Mouse (Mus musculus) kidney, adult 2 months (tissue): Measurements from ENCODE around the gene E2f7. TPM values are rescaled to one million over a fixed set of nuclear protein-coding genes. Genes with fewer than 3 reads are reported as not detected.

Source experiments
- DNase-seq: peaks from one replicate; pipeline ENCODE4 v3.0.0; 2021
- H3K27ac ChIP-seq: fragments of 200-500 bp; 2 replicates; pipeline ENCODE4 v1.5.1; 2012; ENCODE audit warnings: low read depth, low read length, control low read depth, inconsistent platforms; ENCODE audit not compliant: insufficient read depth
- H3K27me3 ChIP-seq: fragments of 200-500 bp; replicated peaks from 2 replicates; pipeline ENCODE4 v1.6.1; 2012; ENCODE audit warnings: mild to moderate bottlenecking, moderate library complexity, low read length, inconsistent platforms; ENCODE audit not compliant: control insufficient read depth, insufficient read depth
- H3K36me3 ChIP-seq: fragments of 200-500 bp; 2 replicates; pipeline ENCODE4 v1.6.1; 2012; ENCODE audit warnings: mild to moderate bottlenecking, moderate library complexity, low read length, inconsistent platforms; ENCODE audit not compliant: control insufficient read depth, insufficient read depth
- H3K4me1 ChIP-seq: fragments of 200-500 bp; 2 replicates; pipeline ENCODE4 v1.6.1; 2011; ENCODE audit warnings: low read length; ENCODE audit not compliant: control insufficient read depth, insufficient read depth
- H3K4me3 ChIP-seq: fragments of 200-500 bp; 2 replicates; pipeline ENCODE4 v1.5.1; 2011; ENCODE audit warnings: mild to moderate bottlenecking, low read depth, low read length, control low read depth; ENCODE audit not compliant: insufficient read depth
- CTCF ChIP-seq: fragments of 200-500 bp; conservative IDR thresholded peaks from 2 replicates; pipeline ENCODE4 v1.5.1; 2011; ENCODE audit warnings: low read depth, mild to moderate bottlenecking, control low read depth, low read length, moderate library complexity, mixed read lengths; ENCODE audit not compliant: insufficient read depth, insufficient read length
- POLR2A ChIP-seq: fragments of 200-500 bp; IDR thresholded peaks from one replicate; pipeline ENCODE4 v1.6.1; 2011; ENCODE audit warnings: low read depth, low read length, control low read depth
- WGBS: fragments of 180-500 bp; shearing (Covaris S2); methylation state at CpG from one replicate; pipeline ENCODE4 v1.1.7; 2018; 5-methylcytosine and 5-hydroxymethylcytosine counted together
- polyA plus RNA-seq: library from polyadenylated mRNA; depleted of rRNA; stranded (reverse); fragments of >200 nt; gene quantifications from 2 replicates; pipeline ENCODE4 v1.2.3, GENCODE M21; 2012

The E2f7 gene
- polyA plus RNA-seq, 1 experiment = 0.09 TPM

DNA sequence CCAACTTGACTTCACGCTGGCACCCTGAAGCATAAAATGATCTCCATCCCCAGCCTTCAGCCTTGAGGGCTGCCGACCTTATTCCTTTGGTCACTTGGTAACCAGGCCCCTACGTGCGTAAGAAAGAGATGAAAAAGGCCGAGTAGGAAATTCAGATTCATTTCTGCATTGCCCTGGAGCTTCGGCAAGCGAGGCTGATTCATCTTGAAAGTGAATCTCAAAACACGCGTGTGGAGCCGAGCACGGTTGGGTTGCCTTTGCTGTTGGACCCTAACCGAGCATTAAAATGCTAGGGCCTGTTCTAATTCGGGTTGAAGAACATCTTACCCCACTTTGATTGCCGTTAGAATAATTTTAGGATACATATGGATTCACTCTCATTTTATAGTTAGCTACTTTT is 28.6 kb downstream of the E2f7 start:
- no peaks in the 10 kb centered on the region for H3K36me3 ChIP-seq
- H3K4me3 ChIP-seq = no peak overlapping the region
- H3K27me3 ChIP-seq = no peaks in the 10 kb centered on the region
- WGBS = 97% methylated on average over 14 of the region's 14 CpGs
- DNase-seq = no peak
- H3K4me1 ChIP-seq = no peaks in the 10 kb centered on the region
- TF ChIP-seq POLR2A (no peak), CTCF (no peak)
- H3K27ac ChIP-seq = no peak overlapping the region

DNA sequence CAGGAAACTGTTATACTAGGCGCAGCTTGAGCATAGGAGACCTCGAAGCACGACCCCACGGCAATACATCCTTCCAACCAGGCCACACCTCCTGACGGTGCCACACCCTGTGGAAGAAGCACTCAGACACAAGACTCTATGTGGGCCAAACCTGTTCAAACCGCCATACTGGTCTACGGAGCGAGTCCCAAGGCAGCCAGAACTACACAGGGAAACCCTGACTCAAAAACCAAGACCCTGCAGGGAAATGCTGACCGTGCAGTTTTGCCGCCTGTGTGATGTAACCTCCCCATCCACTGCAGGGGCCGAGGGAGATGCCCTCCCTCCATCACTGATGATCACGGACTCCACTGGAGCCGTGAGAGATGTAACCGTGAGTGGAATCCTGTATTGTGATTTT is 36.5 kb downstream of the E2f7 start:
- H3K27ac ChIP-seq = no peak overlapping the region
- no peak overlapping the region for H3K4me3 ChIP-seq
- H3K4me1 ChIP-seq = no peaks in the 10 kb centered on the region
- H3K27me3 ChIP-seq = no peaks in the 10 kb centered on the region
- H3K36me3 ChIP-seq = no peaks in the 10 kb centered on the region
- WGBS = 93% methylated on average over 14 of the region's 14 CpGs
- no peak for DNase-seq
- TF ChIP-seq POLR2A = no peak
- TF ChIP-seq CTCF = no peak

DNA sequence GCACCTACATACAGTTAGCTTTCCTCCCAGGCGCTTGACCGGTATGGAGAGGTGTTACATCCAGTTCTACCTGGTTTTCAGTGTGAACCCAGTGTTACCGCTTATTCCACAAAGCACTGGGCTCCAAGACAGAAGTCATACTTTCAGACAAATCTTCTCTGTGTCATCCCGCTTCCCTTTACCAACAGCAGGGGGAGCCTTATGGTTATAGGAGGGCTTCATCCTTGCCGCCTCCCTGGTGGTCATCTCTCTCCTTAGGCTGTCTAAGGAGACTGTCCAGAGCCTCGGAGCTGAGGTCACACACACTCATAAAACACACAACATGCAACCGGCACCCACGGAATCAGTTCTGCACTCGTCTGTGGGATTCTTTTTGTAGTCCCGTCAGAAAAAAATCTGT is 37.4 kb downstream of the E2f7 start:
- TF ChIP-seq CTCF = peak; percentile 27; the same call in 1 of the 2 replicates
- TF ChIP-seq POLR2A = no peak
- peak; percentile 17 for DNase-seq
- no peak overlapping the region for H3K4me3 ChIP-seq
- no peaks in the 10 kb centered on the region for H3K27me3 ChIP-seq
- H3K27ac ChIP-seq = no peak overlapping the region
- H3K4me1 ChIP-seq = no peaks in the 10 kb centered on the region
- WGBS = 86% methylated on average over 10 of the region's 10 CpGs
- H3K36me3 ChIP-seq = no peaks in the 10 kb centered on the region

DNA sequence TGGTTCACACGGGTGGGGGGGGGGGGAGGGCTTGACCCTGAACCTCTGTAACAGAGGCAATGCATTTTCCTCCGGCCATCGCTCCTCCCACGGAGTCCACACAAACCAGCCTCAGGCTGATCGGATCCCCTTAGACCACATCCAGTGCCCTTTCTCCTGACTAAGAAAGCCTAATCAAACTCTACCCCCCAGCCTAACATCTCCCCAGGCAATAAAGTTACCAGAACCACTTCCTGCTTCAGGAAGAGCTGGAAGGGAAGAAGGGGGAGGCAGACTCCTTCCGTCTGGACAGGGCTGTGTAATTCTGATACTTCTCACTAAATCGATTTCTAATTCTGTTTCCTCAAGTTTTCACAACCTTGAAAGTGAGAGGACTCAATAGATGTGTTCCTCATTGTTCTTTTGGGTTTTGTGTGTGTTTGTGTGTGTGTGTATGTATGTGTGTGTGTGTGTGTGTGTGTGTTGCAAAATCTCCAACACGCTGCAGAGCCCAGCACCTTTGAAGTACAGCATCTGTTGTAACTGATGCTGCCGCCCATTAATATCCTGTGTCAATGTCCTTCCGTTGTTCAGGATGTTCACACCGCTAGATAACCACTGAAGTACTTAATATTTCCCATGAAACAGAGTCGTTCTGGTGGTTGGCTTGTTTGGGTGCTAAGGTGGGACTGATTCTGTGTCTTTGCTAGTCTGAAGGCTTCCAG is 43.0 kb downstream of the E2f7 start:
- no peak for DNase-seq
- TF ChIP-seq CTCF (no peak), POLR2A (no peak)
- 38% methylated on average over 12 of the region's 12 CpGs for WGBS

DNA sequence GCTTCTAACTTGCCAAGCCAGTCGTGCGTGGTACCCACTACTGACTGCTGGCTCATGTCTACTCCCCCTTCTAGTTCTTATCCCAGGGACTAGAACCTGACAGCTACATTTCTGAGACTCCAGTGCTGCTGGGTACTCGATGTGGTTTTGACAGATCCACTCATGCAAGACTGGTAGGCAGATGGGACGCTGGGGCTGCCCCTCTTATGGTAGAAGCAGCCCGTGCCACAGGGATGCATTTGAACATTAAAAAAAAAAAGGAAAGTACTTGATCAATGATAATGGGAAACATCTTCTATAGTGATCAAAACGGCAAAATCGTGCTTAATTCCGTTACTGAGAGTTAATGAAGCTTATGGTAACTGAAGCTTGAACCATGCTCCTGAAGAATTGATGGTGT is 44.4 kb downstream of the E2f7 start:
- Histone ChIP-seq H3K36me3 (no peaks in the 10 kb centered on the region), H3K4me1 (no peaks in the 10 kb centered on the region), H3K4me3 (no peak overlapping the region), H3K27ac (no peak overlapping the region), H3K27me3 (no peaks in the 10 kb centered on the region)
- 81% methylated on average over 8 of the region's 8 CpGs for WGBS
- TF ChIP-seq CTCF = no peak
- no peak for TF ChIP-seq POLR2A
- no peak for DNase-seq

More for the DNA sequence above, 43.0 kb downstream of the E2f7 start:
- H3K27me3 ChIP-seq = no peaks in the 10 kb centered on the region
- no peak overlapping the region for H3K27ac ChIP-seq
- no peaks in the 10 kb centered on the region for H3K36me3 ChIP-seq
- H3K4me1 ChIP-seq = no peaks in the 10 kb centered on the region
- no peak overlapping the region for H3K4me3 ChIP-seq

DNA sequence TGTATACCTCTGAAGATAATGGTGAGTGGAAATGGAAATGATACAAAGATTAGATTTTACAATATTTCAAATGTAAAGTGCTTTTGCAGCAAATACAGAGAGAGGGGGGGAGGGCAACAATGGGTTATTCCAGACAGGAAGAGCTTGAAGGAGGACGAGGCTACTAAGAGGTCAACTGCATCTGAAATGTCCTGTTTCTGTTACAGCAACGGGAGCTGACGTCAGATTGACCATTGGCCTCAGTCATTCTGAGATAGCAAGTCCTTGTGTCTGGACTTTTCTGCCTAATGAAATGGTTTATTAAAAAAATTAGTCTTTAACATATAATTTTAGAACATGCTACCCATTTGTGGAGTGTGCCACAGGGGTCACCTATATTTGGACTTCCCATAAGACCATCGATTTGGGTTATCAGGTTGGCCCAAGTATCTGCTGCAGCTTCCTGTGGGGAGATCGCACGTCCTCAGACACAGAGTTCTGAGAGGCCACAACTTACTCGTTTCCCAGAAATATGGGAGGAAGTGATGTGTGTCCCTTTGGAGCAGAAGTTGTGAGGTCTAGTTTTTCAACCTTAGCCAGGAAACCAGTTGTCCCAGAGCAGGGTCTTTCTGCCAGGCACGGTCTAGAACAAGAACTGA is 48.0 kb downstream of the E2f7 start:
- TF ChIP-seq CTCF (no peak), POLR2A (no peak)
- 61% methylated on average over 8 of the region's 8 CpGs for WGBS

DNA sequence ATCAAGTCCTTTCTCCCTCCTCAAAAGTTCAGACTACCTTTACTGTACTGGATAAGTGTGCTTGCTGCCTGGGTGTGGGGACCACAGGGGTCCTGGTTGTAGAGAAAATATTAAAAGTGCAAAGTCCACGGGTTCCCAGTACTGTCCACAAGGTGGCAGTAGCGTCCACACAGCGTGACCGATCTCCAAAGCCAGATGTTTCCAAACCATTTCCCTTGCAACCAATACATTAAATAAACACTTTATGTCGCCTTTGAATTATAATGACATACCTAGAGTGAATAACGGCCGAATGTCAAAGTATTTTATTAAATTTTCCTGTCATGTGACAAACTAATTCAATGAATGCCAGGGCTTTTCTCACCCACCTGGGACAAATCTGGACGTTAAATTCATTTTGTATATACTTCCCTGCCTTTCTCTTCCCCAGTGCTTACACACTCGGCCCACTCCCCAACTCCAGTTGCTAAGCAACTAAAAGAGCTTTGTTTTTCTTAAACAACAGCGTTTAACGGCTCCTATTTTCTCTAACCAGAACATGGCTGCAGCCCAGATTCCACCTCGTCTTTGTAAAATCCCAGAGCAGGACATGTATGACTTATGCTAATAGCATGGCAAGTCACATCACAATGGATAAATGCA is 49.4 kb downstream of the E2f7 start:
- WGBS = 10% methylated on average over 12 of the region's 12 CpGs
- TF ChIP-seq CTCF (peak; percentile 87), POLR2A (no peak)
- Histone ChIP-seq H3K27ac (no peak overlapping the region), H3K4me3 (no peak overlapping the region), H3K36me3 (no peaks in the 10 kb centered on the region), H3K4me1 (no peaks in the 10 kb centered on the region), H3K27me3 (no peaks in the 10 kb centered on the region)
- peak; percentile 62 for DNase-seq

More for the DNA sequence above, 48.0 kb downstream of the E2f7 start:
- no peak overlapping the region for H3K27ac ChIP-seq
- H3K36me3 ChIP-seq = no peaks in the 10 kb centered on the region
- no peaks in the 10 kb centered on the region for H3K27me3 ChIP-seq
- H3K4me3 ChIP-seq = no peak overlapping the region
- no peaks in the 10 kb centered on the region for H3K4me1 ChIP-seq
- peak; percentile 9 for DNase-seq
